Mouse (Mus musculus) gastrocnemius, postnatal 25 days (tissue): ENCODE measurements at regions not wholly inside any gene's neighbourhood (a gene's known extent, or its start where the extent isn't known, plus 50 kb on each side); places are given as distances from the start of the nearest gene placed in this dataset.

Experiments used
- DNase-seq: peaks from one replicate; pipeline ENCODE4 v3.0.0; 2022

DNA sequence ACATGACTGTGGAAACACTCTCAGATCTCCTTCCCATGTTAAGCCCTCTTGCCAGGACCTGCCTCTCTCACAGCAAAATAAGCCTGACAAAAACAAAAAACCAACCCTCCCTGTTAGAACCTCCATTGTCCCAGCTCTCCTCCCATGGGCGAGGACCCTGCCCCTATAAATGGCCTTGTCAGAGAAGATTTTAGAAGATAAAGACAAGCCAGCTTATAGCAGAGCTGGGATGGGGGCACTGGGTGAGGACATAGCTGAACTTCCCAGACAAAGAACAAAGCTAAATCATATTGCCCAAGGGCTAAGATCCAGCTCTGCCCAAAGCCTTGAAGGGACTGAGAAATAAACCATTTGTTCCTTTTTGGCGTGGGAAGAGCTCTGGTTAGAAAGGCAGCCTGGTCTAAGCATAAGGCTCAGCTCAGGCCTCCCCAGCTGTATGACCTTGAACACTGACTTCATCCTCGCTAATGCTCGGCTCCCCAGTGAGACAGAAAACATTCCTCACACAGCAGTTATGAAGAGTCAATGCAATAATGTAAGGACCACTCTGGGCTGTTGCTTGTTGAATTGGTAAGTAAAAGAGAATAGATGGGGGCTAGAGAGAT is 115.2 kb downstream of the Zfp36l2 start:
- no peak for DNase-seq

- DNase-seq, result no peak
Measured at GRCm38 (mm10) chr17:84071855-84072254, 115.9 kb downstream of the Zfp36l2 start.

GRCm38 (mm10) chr17:84070596-84070995 is 117.2 kb downstream of the Zfp36l2 start:
- no peak for DNase-seq

DNA sequence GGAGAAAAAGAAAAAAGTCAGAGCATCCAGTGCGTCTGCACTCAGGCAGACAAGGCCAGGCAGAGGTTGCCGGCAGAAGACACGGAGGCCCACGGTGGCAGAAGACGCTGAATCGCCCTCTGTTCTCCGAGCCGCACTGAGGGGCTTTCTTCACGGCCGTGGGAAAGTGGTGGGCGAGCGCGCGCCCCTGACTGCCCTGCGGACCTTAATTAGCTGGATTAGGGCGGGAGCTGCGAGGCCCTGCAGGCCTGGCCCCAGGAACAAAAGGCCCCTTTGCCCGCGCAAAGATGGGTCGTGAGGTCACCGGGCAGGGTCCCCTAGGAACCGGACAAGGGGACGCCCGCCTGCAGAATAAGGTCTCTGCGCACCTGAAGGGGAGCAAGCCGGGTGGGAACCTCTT is 120.6 kb downstream of the Zfp36l2 start:
- DNase-seq, result no peak

DNA sequence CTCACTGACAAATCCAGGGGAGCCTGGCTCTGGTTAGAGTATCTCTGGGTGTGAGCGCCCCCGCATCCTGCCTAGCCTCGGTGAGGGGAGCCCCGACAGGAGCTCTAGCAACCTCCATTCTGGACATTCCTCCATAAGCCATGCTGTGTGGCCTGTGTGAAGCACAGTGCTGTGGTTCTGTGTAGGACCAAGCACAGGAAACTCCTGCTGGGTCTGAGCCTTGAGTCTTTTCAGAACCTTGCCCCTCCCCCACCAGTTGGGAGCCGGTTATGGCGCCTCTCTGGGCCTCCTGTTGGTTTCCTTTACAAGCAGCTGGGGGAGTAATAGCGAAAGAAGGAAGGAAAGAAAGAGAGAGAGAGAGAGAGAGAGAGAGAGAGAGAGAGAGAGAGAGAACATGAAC is 124.0 kb downstream of the Zfp36l2 start:
- no peak for DNase-seq

DNA sequence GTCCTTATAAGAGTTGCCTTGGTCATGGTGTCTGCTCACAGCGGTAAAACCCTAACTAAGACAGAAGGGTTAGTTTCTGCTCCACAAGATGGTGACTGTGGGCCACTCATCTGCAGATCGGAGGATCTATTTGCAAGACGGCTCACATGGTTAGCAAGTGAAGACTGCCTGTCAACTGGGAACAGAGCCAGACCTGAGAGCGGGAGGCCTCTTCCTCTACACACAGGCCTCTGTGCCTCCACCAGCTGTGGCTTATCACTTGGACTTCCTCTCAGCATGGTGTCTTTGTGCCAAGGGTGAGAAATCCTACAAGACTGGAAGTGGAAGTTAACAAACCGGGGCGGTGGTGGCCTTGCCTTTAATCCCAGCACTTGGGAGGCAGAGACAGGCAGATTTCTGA is 126.1 kb downstream of the Zfp36l2 start:
- DNase-seq, result no peak

DNA sequence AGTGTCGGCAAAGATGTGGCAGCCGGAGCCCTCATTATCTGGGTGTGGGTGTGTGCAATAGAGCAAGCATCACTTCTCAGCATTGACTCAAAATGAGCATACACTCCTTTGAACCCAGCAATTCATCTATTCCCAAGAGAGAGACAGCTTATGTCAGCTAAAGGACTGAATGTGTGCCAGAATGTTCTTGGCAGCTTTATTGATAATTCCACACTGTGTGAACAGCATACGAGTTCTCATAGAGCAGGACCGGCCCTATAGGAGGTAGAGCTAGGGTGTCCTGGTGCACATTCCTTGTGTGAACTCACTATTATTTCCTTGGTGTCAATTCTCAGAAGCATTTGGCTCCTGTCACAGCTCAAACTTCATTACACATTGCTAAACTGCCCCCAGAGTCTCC is 131.3 kb downstream of the Zfp36l2 start:
- no peak for DNase-seq

DNA sequence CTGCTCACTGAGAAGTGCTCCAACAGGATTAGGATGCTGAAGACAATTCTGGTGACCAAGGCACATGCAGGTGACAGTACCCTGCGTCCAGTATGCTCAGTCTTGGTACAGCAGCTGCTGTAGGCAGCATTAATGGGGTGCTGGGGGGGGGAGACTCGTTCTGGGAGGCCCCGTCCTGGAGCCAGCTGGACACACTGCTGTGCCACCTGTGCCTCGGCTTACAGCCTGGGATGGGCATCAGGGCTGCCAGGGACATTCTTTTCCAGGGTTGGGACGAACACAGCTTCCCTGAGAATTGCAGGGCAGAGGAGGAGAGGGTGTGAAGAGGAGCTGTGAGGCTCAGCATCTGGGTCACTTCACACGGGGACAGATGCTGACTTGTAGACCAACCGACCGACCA is 135.3 kb downstream of the Zfp36l2 start:
- DNase-seq, result peak; percentile 65

GRCm38 (mm10) chr17:84051212-84051611 is 136.5 kb downstream of the Zfp36l2 start:
- no peak for DNase-seq

- peak; percentile 53 for DNase-seq
Measured at GRCm38 (mm10) chr17:84048533-84048932, 139.2 kb downstream of the Zfp36l2 start.

GRCm38 (mm10) chr17:84047520-84047919 is 140.2 kb downstream of the Zfp36l2 start:
- no peak for DNase-seq

GRCm38 (mm10) chr17:84045812-84046211 is 141.9 kb downstream of the Zfp36l2 start:
- DNase-seq, result no peak

DNA sequence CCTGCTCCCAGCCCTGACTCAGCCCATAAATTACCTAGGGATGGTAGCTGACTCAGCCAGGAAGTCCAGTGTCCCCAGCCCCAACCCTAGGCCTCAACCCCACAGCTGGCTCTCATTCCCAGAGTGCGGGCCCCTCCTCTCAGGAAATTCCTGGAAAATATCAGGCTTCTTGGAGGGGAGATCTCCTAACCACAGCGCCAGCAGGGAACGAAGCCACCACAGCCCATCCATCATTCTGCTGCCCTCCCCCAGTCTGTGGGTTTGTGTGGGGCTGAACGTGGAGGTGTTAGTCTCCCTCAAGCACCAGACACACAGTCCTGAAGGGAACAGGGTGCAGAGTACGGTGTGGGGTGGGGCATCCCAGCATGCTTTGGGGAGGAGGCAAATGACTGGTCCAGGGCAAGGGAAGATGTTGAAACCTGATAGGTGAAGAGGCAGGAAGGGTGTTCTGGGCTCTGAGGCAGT is 143.2 kb downstream of the Zfp36l2 start:
- DNase-seq, result peak; percentile 35

GRCm38 (mm10) chr17:84043102-84043501 is 144.6 kb downstream of the Zfp36l2 start:
- DNase-seq, result no peak

DNA sequence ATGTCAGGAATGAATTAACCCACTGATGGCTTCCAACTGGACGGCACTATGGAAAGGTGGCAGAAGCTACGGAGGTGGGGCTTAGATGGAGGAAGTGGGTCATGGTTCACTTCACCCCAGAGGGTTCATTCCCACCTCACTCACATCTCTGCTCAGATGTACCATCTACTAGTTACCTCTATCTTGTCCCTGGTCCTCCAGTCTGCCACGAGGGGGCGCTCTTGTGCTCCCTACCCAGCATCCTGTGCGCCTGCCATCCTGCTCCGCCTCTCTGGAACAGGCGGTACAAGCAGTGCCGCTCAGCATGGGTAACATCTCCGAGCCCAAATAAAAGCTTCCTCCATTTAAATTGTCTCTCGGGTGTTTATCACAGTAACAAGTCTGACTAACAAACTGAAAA is 148.3 kb downstream of the Zfp36l2 start:
- DNase-seq, result no peak

GRCm38 (mm10) chr17:84037580-84038304 is 150.0 kb downstream of the Zfp36l2 start:
- peak; percentile 57 for DNase-seq

DNA sequence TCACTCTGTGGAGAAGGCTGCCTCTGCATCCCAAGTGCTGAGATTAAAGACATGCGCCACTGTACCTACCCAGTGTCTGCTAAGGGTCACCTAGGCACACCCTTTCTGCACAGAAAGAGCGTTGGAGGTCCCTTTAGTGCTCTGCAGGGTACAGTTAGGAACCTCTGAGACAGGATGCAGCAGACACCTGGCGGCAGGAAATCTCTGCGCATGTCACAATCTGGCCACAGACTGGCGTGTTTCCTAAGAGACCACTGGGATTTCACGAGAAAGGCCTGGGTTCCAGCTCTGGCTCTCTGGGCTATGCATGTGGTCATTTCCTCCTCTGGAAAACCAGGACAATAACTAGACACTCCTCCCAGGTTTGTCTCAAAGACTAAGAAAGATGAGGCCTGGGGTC is 151.7 kb downstream of the Zfp36l2 start:
- peak; percentile 8 for DNase-seq

DNA sequence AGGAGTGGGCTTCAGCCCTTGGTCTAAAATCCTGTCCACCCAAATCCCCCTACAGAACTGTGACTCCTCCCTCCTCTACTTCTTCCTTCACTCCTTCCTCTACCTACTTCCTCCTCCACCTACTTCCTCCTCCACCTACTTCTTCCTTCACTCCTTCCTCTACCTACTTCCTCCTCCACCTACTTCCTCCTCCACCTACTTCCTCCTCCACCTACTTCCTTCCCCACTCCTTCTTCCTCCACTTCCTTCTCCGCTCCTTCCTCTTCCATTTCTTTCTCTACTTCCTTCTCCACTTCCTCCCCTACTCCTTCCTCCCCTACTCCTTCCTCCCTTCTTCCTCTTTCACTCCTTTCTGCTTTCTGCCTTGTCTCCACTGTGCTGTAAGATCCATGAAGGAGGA is 152.9 kb downstream of the Zfp36l2 start:
- DNase-seq, result no peak

DNA sequence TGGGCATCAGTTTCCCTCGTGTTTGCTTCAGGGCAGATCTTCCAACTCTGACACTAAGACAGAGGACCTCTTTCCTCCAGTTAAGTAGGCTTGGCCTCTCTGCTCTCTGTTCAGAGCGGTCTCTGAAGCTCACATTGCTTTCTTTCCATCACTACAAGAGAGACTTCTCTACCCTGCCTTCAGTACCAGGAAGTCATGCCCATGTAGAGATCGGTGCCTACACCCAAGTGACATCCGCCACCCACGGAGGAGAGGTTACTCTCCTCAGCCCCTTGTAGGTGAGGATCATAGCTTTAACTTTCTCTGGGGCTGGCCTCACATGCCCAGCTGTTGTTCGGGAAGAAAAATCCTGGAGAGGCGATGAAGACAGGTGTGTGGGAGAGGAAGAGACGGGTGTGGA is 155.3 kb downstream of the Zfp36l2 start:
- DNase-seq, result no peak

GRCm38 (mm10) chr17:84031833-84032232 is 155.9 kb downstream of the Zfp36l2 start:
- DNase-seq, result peak; percentile 47

GRCm38 (mm10) chr17:84031381-84031780 is 156.4 kb downstream of the Zfp36l2 start:
- DNase-seq, result peak; percentile 59

GRCm38 (mm10) chr17:84030699-84031098 is 157.0 kb downstream of the Zfp36l2 start:
- no peak for DNase-seq

DNA sequence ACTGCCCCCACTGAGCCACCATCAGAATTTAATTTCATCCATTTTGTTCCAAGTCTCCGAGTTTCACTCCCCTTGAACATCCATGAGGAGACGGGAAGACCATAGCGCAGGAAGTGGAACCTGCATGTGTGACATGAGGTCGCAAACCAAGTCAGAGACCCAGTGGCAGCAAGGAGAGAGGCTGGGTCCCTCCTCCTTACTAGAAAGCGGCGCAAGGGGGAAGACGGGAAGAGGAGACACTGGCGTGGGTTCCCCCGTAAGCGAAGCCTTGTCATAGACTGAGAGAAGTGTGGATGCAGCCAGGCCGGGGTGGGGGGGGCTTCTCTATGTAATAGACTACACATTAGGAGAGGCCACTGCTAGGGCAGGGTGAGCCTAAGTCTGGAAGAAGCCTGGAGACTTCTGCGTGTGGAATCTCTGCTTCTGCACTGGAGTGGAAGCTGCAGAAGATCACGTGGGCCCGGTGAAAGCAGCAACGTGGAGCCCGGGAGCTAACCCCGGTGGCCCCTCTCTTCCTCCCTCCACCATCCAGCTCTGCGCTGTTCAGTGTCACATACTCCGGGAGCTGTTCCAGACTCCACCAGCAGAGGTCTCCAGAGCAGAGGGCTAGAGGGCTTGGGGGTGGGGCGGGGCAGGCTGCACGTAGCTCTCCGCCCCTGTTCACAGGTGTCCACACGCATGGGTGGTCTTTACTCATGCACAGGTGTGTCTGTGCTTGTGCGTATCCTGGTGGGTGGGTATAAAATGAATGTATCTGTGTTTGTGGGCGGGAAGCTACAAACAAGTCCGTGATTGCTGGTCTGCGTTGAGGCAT is 159.4 kb downstream of the Zfp36l2 start:
- peak; percentile 65 for DNase-seq
